Mouse (Mus musculus) adrenal gland, adult (tissue): ENCODE measurements around the gene Zcchc4.
"Not testable (repeated sequence)": the region's sequence is repeated elsewhere in the genome, so short reads cannot be mapped to it uniquely, and the experiment has no call there.

ENCODE experiments used
- DNase-seq, 2 experiments: peaks; one replicate each; pipeline ENCODE4 v3.0.0; 2022 to 2023; ENCODE audit warnings: low spot score in 1 of 2; ENCODE audit not compliant: inconsistent age in 2 of 2

Zcchc4 gene

DNA sequence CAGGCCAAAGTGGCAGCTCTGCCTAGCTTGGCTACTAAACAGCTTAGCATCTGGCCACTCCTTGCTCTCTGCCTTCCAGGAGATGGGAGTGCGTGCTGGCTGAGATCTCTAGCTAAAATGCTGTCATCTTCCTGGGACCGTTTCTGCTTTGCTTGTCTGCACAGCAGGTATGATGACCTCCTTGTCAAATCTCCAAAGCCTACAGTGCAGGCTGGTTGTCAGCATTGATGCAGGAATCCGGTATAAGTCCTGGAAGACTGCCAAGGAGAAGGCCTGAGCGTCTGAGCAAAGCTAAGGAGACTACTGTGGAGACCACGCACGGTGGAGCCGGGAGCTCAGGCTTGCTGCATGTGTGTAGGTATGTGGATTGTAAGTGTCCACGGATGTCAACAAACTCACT is at the start of gene Zcchc4:
Gene Zcchc4, plus strand, starts transcription at position 173 of the 400 bp plus-strand sequence.
- no peak for DNase-seq

DNA sequence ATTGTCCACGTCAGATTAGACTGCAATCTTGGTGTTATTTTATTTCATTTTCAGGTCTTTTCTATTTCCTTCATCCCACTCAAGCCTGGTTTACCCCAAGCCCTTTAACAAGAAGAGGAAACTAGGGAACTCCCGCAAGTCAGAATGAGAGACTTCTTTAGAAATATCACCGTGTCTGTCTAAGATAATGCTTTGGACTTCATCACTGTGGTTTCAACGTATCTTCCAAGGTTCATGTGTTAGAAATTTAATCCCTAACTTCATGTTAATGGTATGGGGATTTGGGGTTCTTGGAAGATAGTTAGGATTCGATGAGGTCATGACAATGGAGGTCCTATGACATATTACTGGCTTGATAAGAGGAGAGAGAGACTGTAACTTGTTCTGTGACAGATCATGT is 47.5 kb upstream of the Zcchc4 start:
- DNase-seq: no peak

DNA sequence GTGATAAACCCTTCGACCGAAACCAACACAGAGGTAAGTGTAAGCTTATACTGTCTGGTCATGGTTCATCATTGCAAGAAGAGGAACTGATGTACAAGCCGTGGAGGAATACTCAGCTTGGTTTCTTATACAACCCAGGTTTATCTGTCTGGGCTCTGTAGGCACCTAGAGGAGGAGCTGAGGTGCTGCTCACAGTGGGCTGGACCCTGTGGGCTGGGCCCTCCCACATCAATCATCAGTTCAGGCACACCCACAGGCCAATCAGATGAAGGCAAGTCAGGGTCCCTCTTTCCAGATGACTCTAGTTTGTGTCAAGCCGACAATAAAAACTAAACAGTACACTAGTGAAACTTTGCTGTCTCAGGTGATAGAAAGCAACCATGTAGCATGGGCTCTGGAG is 42.4 kb upstream of the Zcchc4 start:
- DNase-seq: no peak

DNA sequence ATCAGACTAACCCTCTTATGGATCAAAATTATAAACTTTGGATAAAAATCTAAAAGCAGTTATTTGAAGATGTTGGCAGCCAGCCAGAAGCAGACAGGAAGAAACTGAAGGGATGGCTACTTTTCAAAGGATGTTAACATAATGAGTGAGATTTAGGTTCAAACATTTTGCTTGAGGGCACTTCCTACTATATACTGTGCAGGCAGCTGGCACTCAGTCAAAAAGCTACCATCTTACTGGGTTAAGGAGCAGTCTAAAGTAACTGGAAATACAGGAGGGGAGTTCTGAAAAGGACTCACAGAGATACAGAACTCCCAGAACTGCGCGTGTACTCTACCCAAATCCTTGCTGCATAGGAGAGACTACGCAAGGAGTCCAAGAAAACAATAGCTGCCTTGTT is 39.2 kb upstream of the Zcchc4 start:
- no peak for DNase-seq

DNA sequence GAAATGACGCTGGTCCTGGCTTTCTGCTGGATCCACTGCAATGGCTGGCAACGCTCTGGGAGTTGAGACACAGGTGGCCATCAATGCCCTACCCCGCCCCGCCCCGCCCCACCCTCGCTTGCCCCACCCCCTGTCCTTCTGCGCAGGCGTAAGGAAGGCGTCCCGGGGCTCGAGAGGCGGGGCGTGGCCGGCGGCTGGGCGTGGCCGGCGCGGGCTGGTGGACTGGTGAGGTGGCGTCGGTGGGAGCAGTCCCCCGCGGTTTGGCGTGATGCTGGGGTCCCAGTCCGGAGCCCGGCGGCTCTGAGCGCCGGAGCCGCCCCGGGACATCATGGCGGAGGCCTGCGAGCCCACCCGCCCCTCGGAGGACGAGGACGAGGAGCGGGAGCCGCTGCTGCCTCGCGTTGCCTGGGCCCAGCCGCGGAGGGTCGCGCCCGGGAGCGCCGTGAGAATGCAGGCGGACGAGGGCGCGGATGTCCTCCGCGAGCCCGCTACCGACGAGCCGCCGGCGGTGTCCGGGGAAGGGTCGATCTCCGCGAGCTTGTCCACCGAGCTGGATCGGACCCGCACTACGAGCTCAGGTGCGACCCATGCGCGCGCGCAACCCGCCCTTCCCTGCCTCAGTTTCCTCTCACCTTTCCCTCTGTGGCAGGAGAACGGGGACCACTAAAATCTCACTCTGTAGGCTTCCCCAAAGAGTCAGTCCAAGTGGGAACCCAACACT is 33.7 kb upstream of the Zcchc4 start, which contains the start of gene Pi4k2b:
Gene Pi4k2b, plus strand, starts transcription at position 184 of the 721 bp plus-strand sequence.
- peak; percentile 85 to 93 for DNase-seq

DNA sequence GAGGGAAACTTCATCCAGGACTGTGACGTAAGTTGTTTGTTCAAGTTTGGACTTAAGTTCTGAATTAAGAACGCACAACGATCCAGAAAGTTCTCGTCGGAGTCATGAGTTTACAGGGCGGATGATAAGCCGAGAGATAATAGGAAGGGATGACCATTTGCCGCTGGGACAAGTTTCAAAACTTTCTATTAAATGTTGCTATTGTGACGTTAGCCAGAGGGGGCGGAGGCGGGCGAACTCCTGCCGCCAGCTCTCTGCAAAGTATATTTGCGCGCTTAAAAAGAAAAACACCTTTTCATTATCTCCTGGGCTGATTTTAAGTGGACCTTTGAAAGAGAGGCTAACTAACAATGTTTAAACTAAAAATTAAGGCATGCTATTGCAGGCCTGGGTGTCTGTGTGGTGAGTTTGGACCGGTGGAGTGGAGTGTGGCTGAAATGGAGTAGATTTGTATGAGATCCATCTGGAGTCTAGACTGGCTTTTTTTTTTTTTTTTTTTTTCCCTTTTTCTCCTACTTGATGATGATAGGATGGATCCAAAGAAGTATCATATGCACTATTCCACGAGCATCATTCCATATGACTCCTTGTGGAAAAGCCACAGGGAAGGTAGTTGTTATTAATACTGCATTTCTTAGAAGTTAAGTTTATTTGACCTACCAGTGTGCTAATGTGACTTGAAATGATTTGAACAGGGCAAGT is 32.9 kb upstream of the Zcchc4 start:
- DNase-seq: peak; percentile 47 to 84

DNA sequence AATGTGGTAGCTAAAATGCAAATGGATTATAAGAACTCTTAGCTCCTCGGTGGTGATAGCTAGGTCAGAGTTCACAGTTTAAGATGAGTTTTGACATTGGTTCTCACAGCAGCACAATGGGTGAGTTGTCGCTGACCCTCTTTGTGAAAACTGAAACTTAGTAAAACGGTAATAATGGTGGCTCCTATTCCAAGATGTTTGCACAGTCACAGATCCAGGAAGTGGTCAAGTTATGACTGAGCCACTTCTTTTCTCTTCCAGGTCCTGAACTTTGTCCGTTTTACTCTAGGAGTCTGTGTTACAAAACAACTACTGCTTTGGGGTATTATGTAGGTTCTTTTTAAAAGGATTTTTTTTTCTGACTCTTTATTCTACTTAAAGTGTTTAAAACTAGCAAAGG is 32.0 kb upstream of the Zcchc4 start:
- no peak for DNase-seq

DNA sequence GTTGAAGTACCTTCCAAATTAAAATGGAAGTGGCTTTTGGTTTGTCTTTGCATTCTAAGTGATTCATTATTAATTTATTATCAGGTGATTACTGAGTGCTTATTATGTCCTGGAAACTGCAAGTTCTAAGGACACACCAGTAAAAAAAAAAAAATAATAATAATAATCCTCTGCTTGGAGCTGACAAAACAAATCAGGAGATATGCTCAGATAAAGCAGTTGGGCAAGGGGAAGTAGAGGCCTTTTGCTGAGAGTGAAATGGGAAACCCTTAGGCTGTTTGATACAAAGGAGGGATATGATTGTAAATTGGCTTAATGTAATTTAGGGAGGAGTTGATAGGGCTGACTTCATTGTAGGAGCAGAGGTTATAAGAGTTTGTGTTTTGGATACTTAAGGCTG is 28.3 kb upstream of the Zcchc4 start:
- DNase-seq: no peak

DNA sequence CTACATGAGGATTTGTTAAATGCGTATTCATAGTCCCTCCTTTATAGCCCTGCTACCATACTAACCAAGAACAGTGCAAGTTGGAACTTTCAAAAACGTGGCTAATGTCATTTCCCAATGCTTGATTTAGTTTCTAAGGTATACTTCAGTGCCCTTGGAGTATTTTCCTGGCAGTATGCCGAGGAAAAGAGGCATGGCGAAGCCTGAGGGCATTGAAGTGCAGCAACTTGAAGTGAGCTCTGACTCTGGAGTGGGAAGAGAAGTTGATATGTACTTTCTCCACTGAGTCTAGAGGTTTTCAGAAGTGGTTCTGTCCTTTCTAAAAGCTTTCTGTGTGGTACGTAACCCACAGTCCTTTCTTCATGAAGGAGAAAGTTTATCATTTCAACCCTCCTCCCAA is 26.5 kb upstream of the Zcchc4 start:
- DNase-seq: no peak

DNA sequence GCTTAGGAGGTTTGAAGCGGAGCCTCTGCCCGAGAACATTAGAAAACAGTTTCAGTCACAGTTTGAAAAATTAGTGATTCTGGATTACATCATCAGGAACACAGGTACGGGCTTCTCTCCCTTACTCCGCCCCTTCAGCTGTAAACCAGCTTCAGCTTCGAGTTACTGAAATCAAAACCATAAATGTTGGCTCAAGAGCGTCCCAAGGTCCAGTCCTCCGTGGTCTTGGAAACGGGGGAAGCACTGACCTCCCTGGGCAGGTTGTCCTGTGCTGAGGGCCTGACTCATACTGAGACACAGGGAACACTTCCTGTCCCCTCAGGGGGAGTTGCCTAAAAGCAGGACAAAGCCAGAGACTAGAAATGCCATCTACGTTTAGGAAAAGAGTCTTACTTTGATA is 22.1 kb upstream of the Zcchc4 start:
- DNase-seq: no peak

DNA sequence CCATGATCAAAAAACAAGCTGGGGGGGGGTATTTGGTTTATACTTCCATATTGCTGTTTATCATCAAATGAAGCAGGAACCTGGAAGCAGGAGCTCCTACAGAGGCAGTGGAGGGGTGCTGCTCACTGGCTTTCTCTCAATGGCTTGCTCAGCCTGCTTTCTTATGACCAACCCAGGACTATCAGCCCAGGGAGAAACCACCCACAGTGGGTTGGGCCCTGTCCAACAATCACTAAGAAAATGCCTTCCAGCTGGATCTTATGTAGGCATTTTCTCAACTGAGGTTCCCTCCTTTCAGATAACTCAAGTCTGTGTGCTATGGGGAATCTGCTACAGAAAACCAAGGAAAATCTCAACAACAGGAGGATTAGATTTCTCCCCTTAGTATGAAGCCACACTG is 21.0 kb upstream of the Zcchc4 start:
- DNase-seq: no peak

DNA sequence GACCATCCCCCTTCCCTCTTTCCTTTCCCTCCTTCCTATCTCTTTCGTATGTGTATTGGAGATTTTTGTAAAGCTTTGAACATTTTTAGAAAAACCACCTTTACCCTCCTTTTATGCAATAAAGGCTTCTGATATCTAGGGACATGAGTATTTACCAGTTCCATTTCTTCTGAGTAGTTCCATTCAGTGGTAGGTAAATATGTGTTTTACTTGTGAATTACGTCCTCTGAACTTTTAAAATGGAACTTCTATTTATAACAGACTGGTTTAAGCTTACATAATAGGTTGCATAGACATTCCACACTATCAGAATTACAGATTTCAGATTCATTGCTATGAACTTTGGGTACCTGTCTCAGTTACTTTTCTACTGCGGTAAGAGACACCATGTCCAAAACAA is 19.9 kb upstream of the Zcchc4 start:
- DNase-seq: no peak

DNA sequence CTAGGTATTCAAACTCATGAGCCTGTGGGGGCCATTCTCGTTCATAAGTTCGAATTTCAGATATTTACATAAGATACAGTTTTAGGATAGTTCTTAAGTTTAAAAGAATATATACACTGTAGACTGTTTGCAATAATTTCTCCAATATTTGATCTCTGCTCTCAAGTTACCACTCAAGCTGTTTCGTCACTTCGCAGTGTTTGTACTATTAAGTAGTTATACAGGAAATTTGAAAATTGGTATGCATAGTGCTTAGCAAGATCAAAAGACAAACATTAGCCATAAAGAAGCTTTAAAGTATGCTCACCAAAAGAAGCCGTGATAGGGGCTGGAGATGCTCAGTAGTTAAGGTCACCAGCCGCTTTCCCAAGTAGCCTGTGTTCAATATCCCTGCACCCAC is 19.2 kb upstream of the Zcchc4 start:
- DNase-seq: no peak

DNA sequence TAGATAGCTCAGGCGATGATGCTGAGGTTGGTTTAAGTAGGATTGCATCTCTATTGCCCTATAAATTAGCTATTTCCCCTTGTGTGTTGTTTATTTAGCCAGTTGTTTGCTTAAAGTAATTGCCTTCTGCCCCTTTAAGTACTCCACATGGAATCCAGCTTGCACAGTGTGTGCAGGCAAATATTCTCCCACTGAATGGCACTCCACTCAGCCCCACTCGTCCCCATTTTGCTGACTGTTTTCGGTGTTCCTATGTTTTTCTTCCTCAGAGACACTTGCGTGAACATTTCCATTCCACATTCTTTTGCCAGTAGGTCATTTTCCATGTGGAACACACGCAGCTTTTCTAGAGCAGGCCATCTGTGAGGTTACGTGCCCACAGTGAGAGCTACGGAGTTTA is 12.6 kb upstream of the Zcchc4 start:
- no peak for DNase-seq

DNA sequence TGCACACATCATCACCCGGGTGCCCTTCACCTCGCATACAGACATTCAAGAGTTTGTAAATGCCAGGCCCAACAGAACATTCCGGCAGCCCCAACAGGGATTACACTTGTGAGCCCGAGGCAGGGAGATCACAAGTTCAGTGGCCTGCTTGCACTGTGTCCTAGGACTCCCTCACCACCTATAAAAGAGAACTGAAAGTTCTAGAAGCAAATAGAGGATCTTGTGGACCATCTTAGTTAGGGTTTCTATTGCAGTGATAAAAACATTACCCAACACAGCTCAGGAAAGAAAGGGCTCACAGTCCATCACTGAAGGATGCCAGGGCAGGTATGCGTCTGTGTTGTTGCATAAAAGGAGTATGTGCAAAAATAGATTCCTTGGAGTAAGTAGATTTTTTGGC is 942 bp upstream of the Zcchc4 start:
- no peak for DNase-seq

DNA sequence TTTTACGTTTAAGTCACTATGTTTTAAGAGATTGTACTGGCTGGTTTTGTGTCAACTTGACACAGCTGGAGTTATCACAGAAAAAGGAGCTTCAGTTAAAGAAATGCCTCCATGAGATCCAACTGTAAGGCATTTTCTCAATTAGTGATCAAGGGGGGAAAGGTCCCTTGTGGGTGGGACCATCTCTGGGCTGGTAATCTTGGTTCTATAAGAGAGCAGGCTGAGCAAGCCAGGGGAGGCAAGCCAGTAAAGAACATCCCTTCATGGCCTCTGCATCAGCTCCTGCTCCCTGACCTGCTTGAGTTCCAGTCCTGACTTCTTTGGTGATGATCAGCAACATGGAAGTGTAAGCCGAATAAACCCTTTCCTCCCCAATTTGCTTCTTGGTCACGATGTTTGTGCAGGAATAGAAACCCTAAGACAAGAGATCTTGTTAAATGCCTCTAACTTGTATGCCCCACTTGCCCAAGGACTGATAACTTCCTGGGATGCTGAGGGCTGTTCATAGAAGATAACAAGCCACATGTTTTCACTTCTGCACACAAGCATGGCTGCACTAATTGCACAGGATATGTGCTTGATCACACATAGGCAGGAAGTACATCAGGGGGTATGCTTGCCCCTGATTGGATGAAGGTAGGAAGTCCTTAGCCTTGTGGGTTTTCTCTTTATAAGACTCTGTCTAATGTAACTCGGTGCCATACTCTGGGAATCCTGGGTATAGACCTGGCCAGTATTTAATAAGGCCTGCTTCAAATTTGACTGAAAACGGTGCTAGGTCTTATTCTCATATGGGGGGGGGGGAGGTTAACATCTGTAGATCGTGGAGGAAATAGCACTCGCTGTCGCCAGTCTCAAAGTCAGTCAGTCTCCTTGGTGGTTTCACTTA is 1.5 kb downstream of the Zcchc4 start:
- DNase-seq: not testable (repeated sequence)

DNA sequence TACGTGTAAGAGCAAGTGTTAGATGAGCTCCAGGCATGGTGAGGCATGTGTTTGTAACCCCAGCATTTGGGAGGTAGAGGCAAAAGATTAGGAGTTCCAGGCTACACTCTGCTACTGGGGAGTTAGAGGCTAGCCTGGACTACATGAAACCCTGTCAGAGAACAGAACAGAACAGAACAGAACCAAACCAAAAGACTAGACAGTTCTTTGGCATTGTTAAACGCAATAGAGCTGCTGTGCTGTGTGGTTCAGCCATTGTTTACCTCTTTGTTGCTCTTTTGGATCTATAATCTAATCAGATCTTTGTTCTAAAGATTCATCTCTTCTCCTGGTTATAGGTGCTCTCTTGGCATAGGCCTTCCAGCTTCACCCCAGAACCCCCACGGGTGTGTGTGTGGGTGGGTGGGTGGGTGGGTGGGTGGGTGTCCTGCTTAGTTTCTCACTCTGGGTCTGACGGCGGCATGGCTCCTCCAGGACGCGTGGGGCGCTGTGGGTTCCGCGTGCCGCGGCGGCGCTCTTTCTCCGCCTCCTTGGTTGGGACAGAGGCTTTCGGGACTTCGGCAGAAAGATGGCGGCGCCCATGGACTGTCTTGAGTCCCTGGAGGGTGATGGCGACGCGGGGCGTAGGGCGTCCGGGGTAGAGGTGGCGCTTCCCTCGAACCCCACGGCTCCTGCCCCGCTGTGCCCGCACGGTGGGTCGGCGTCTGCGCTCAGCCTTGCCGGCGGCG is 7.5 kb downstream of the Zcchc4 start:
- DNase-seq: peak; percentile 89 to 95

DNA sequence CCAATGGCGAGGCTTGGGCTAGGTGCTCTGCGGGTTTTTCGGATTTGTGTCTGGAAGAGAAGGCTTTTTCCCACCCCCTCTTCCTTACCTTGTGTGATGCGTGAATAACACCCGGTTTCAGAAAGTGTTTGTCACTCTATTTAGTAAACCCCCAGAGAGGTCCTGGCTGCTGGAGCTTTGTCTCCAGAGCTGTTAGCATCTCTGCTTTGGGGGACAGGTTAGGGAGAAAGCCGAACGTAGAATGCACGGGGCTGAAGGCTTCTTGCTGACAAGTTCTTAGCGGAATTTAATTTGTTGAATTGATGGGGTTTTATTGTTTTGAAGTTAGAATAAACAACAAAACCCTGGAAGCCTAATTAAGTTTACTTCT is 8.0 kb downstream of the Zcchc4 start:
- DNase-seq: no peak

DNA sequence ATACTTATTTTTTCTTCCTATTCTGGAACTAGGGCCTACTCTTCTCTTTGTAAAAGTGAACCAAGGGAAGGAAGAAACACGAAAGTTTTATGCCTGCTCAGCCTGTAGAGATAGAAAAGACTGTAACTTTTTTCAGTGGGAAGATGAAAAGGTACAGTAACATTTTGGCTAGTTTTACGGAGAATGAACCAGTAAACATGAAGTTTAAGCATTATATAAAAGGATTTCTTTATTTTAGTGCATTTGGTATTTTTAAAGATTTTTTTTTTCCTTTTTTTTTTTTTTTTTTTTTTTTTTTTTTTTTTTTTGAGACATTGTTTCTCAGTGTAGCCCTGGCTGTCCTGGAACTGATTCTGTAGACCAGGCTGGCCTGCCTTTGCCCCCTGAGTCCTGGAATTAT is 8.7 kb downstream of the Zcchc4 start:
- no peak for DNase-seq

DNA sequence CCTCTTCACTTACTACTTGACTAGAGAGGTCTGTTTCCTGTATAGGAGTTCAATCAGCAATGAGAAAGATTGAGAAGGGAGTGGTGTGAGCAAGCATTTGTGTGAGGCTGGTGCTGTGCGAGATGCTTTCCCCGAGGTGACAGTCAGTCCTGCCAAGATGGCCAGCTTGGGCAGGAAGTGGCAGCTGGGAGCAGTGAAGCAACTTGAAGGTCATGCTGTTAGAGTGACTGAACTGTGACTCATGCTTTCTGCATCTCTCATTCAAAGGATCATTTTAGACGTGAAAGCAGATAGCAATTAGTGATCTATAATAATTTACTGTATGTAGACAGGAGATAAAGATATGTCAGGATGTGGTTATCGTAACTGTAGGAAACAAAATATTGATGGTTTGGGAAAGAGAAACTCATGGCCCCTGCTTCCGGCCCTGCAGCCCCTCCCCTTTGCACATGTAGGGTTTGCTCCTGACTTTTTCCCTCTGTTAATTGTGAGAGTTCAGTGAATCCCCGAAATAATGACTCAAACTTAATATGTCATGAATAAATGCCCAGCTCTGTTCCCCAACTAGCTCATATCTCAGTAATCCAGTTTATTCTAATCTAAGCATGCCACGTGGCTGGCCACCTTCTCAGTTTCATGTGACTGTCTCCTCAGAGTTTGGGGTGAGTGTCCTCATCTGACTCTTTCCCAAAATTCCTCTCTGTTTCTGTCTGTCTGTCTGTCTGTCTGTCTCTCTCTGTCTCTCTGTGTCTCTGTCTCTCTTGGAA is 11.5 kb downstream of the Zcchc4 start:
- peak; percentile 55 to 77 for DNase-seq
